Mouse (Mus musculus): ENCODE results near the gene Dio1.

Gene Dio1

GRCm38 (mm10) chr4:107247110-107247509, 59.9 kb downstream of the Dio1 start:
- no peak for DNase-seq (ENCODE audit: low read depth, low spot score)

- no peak for DNase-seq (ENCODE audit: low read depth, low spot score)
Observed at GRCm38 (mm10) chr4:107246040-107246439, 60.9 kb downstream of the Dio1 start.

- DNase-seq (ENCODE audit: low read depth, low spot score), result no peak
Observed at GRCm38 (mm10) chr4:107245368-107245767, 61.6 kb downstream of the Dio1 start.

DNA sequence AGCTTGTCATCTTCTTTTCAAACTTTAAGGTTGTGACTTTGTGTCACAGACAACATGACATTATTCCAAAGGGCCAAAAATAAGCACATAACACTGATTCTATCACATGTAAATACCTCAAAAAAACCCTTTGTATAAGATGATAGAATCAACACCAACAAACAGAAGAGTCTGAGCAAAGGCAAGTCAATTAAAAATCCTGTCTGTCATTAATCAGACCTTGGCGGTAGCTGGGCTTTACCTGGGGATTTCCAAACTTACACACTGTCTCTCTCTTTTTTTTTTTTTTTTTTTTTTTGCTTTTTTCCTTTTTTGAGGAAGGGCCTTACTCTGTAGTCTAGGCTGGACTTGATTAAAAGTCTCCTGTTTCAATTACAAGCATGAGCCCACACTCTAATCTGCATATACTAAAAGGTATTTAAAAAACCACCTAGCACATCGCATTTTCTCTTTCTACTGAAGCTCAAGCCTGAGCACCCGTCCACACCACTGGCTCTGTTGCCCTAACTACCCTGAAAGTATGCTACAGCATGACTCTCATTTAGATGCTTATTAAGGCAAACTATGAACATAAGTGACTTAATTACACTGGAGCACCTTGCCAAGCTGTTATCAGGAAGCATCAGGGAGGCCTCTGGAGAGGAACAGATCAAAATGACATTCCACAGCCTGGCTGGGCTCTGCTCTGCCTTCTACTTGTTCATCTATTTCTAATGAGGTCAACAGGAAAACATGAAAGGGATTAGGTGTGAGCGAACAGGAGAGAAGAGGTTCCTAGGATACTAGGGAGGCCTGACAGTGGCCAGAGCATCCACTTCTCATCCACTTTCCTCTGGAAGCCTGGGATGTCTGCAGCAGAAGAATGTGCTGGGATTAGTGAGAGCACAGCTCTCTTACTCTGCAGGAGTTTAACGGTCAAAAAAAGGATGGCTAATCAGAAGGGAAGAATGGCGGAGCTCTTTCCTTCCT, 63.3 kb downstream of the Dio1 start:
- DNase-seq (ENCODE audit: low read depth, low spot score), result no peak
